Mouse (Mus musculus): ENCODE results near the gene Cend1.

DNA sequence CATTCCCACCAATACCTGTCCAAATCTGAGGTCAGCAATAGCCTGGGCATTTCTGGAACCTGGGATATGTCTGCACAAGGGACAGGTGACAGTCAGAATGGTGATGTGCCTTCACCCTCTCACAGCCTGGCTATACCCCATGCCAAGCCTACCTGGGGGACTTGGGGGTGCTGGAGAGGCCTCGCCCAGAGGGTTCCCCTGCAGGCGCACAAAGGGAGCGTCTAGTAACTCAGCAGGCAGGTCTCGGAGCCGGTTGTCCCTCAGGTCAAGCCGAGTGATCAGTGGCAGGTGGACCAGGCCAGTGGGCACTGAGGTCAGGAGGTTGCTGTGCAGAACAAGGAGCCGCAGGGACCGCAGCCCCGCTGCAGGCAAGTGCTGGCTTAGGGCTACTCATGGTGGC lies 12.2 kb upstream of the Cend1 start:
- no peak for TF ChIP-seq EP300 (IDR thresholded peaks at IDR 0.05; ENCODE audit: insufficient read depth, low read depth, low read length)
- TF ChIP-seq CTCF (IDR thresholded peaks at IDR 0.05; ENCODE audit: low read depth, low read length): no peak
- no peak for TF ChIP-seq POLR2A (IDR thresholded peaks at IDR 0.05; ENCODE audit: insufficient read depth, low read length)

All from ES-Bruce4 (cell line).